Mouse (Mus musculus): ENCODE measurements at regions not wholly inside any gene's neighbourhood (a gene's known extent, or its start where the extent isn't known, plus 50 kb on each side); places are given as distances from the start of the nearest gene placed in this dataset.

DNA sequence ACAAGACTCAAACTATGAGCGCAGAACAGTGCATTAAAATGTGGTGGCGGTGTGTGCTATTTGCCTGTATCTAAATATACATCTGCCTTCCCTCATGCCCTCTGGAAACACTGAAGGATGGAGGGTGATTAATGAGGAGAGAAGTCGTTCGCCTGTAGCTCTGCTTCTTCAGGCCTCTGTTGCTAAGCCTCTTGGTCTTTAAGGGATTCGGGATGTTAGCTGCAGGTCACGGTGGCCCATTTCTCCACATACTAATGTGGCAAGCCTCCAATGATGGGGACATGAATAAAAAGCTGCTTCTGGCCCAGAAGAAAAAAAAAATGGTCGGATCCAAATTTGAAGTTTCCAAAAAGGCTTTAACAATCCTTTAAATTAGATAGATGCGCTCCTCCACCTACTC lies 137.0 kb upstream of the Btg1 start:
- DNase-seq, result no peak
- Histone ChIP-seq H3K9ac (no peak overlapping the region), H3K9me3 (replicated peaks) (no peaks in the 10 kb centered on the region), H3K4me3 (replicated peaks) (no peak overlapping the region), H3K36me3 (no peaks in the 10 kb centered on the region), H3K4me1 (replicated peaks) (no peaks in the 10 kb centered on the region), H3K27me3 (no peaks in the 10 kb centered on the region), H3K4me2 (no peak overlapping the region), H3K27ac (no peak overlapping the region)
- ATAC-seq (ENCODE audit: low read depth), result no peak
- 73% methylated on average over 8 of the region's 8 CpGs for WGBS (ENCODE audit: insufficient replicate concordance)

GRCm38 (mm10) chr10:96480453-96481324 lies 136.1 kb upstream of the Btg1 start:
- H3K27me3 ChIP-seq, result no peaks in the 10 kb centered on the region
- ATAC-seq (ENCODE audit: low read depth) (no peak), DNase-seq (no peak)
- no peak overlapping the region for H3K27ac ChIP-seq
- no peak overlapping the region for H3K9ac ChIP-seq
- H3K4me1 ChIP-seq (replicated peaks), result no peaks in the 10 kb centered on the region
- no peaks in the 10 kb centered on the region for H3K9me3 ChIP-seq (replicated peaks)
- H3K4me3 ChIP-seq (replicated peaks), result no peak overlapping the region
- WGBS (ENCODE audit: insufficient replicate concordance), result 56% methylated on average over 14 of the region's 14 CpGs
- no peaks in the 10 kb centered on the region for H3K36me3 ChIP-seq
- no peak overlapping the region for H3K4me2 ChIP-seq

DNA sequence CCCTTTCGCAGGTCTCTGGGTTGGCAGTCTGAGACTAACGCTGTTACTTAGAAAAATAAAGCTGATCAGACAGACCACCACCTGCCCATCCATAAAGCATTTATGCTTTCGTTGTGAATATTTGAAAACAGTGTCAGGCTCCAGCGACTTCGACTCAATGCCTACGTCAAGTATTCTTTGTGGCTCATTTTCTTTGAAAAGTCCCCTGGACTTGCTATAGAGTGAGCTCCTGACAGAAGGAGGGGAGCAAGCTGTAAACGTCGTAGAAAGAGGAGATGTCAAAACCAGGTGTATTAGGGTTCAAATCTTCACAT lies 135.5 kb upstream of the Btg1 start:
- Histone ChIP-seq H3K36me3 (no peaks in the 10 kb centered on the region), H3K27ac (no peak overlapping the region), H3K9me3 (replicated peaks) (no peaks in the 10 kb centered on the region), H3K4me1 (replicated peaks) (no peaks in the 10 kb centered on the region), H3K9ac (no peak overlapping the region), H3K4me3 (replicated peaks) (no peak overlapping the region), H3K4me2 (no peak overlapping the region), H3K27me3 (no peaks in the 10 kb centered on the region)
- DNase-seq (no peak), ATAC-seq (ENCODE audit: low read depth) (no peak)
- WGBS (ENCODE audit: insufficient replicate concordance), result 70% methylated on average over 8 of the region's 8 CpGs

GRCm38 (mm10) chr10:96486724-96487123 lies 130.1 kb upstream of the Btg1 start:
- DNase-seq (no peak), ATAC-seq (ENCODE audit: low read depth) (no peak)
- Histone ChIP-seq H3K9me3 (replicated peaks) (no peaks in the 10 kb centered on the region), H3K4me3 (replicated peaks) (no peak overlapping the region), H3K36me3 (no peaks in the 10 kb centered on the region), H3K27ac (no peak overlapping the region), H3K27me3 (no peaks in the 10 kb centered on the region), H3K4me2 (no peak overlapping the region), H3K9ac (no peak overlapping the region), H3K4me1 (replicated peaks) (no peaks in the 10 kb centered on the region)
- WGBS (ENCODE audit: insufficient replicate concordance), result 67% methylated on average over 3 of the region's 3 CpGs

GRCm38 (mm10) chr10:96493706-96494105 lies 123.1 kb upstream of the Btg1 start:
- DNase-seq (no peak), ATAC-seq (ENCODE audit: low read depth) (no peak)
- Histone ChIP-seq H3K4me3 (replicated peaks) (no peak overlapping the region), H3K4me2 (no peak overlapping the region), H3K9me3 (replicated peaks) (no peaks in the 10 kb centered on the region), H3K4me1 (replicated peaks) (no peaks in the 10 kb centered on the region), H3K36me3 (no peaks in the 10 kb centered on the region), H3K27me3 (no peaks in the 10 kb centered on the region), H3K27ac (no peak overlapping the region), H3K9ac (no peak overlapping the region)
- WGBS (ENCODE audit: insufficient replicate concordance), result 26% methylated on average over 1 of the region's 1 CpGs

DNA sequence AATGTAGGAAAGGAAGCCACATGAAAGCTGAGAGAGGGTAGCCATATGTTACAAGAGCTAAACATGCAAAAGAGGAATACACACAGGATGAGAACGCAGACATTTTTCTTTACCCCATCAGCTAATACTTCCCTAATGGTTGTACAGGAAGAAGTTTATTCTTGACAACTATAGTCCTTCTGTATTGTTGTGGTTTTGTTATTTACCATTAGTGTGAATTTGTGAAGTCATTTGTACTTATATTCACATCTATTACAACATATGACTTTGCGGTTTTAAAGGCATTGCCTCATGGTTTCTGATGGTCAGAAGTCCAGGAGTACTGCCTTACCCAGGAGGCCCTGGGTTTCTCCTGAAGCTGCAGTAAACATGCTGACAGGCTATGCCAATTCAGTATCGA lies 120.1 kb upstream of the Btg1 start:
- Histone ChIP-seq H3K27ac (no peak overlapping the region), H3K27me3 (no peaks in the 10 kb centered on the region), H3K4me1 (replicated peaks) (no peaks in the 10 kb centered on the region), H3K9me3 (replicated peaks) (no peaks in the 10 kb centered on the region), H3K9ac (no peak overlapping the region), H3K4me3 (replicated peaks) (no peak overlapping the region), H3K4me2 (no peak overlapping the region), H3K36me3 (no peaks in the 10 kb centered on the region)
- no peak for DNase-seq
- WGBS (ENCODE audit: insufficient replicate concordance), result 77% methylated on average over 3 of the region's 3 CpGs
- no peak for ATAC-seq (ENCODE audit: low read depth)

DNA sequence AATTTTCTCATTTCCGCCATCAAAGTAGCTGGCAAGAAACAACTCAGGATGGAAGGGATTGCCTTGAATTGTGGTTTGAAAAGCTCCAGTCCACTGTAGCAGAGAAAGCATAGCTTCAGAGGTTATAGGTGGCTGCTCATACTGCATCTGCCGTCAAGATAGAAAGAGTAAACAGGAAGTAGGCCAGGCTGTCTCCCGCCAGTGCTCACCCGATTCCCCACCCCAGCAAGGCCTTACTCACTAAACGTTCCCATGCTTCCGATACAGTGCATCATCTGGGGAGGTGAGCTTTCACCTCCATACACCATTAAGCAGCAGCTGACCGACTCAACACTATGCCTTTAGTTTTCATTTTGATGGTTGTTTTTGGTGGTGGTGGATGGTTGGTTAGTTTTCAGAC lies 119.3 kb upstream of the Btg1 start:
- Histone ChIP-seq H3K36me3 (no peaks in the 10 kb centered on the region), H3K4me3 (replicated peaks) (no peak overlapping the region), H3K9me3 (replicated peaks) (no peaks in the 10 kb centered on the region), H3K27me3 (no peaks in the 10 kb centered on the region), H3K4me2 (no peak overlapping the region), H3K27ac (no peak overlapping the region), H3K9ac (no peak overlapping the region), H3K4me1 (replicated peaks) (no peaks in the 10 kb centered on the region)
- DNase-seq (no peak), ATAC-seq (ENCODE audit: low read depth) (no peak)
- WGBS (ENCODE audit: insufficient replicate concordance), result 65% methylated on average over 7 of the region's 7 CpGs

- Histone ChIP-seq H3K27me3 (no peaks in the 10 kb centered on the region), H3K4me1 (replicated peaks) (no peaks in the 10 kb centered on the region), H3K36me3 (no peaks in the 10 kb centered on the region), H3K4me3 (replicated peaks) (no peak overlapping the region), H3K27ac (no peak overlapping the region), H3K9ac (no peak overlapping the region), H3K4me2 (no peak overlapping the region), H3K9me3 (replicated peaks) (no peaks in the 10 kb centered on the region)
- WGBS (ENCODE audit: insufficient replicate concordance), result 79% methylated on average over 2 of the region's 2 CpGs
- ATAC-seq (ENCODE audit: low read depth), result no peak
- no peak for DNase-seq
Observed at GRCm38 (mm10) chr10:96499274-96499673, 117.5 kb upstream of the Btg1 start.

- no peaks in the 10 kb centered on the region for H3K36me3 ChIP-seq
- H3K27me3 ChIP-seq, result no peaks in the 10 kb centered on the region
- no peaks in the 10 kb centered on the region for H3K4me1 ChIP-seq (replicated peaks)
- no peak overlapping the region for H3K4me2 ChIP-seq
- H3K27ac ChIP-seq, result no peak overlapping the region
- no peak overlapping the region for H3K4me3 ChIP-seq (replicated peaks)
- no peak overlapping the region for H3K9ac ChIP-seq
- no peak for ATAC-seq (ENCODE audit: low read depth)
- H3K9me3 ChIP-seq (replicated peaks), result no peaks in the 10 kb centered on the region
- DNase-seq, result no peak
- WGBS (ENCODE audit: insufficient replicate concordance), result 45% methylated on average over 4 of the region's 4 CpGs
Observed at GRCm38 (mm10) chr10:96502090-96502728, 114.6 kb upstream of the Btg1 start.

GRCm38 (mm10) chr10:96502736-96503135 lies 114.1 kb upstream of the Btg1 start:
- H3K27ac ChIP-seq, result no peak overlapping the region
- WGBS (ENCODE audit: insufficient replicate concordance), result 63% methylated on average over 6 of the region's 6 CpGs
- H3K4me3 ChIP-seq (replicated peaks), result no peak overlapping the region
- no peaks in the 10 kb centered on the region for H3K27me3 ChIP-seq
- no peaks in the 10 kb centered on the region for H3K36me3 ChIP-seq
- H3K4me1 ChIP-seq (replicated peaks), result no peaks in the 10 kb centered on the region
- ATAC-seq (ENCODE audit: low read depth) (no peak), DNase-seq (no peak)
- no peaks in the 10 kb centered on the region for H3K9me3 ChIP-seq (replicated peaks)
- H3K9ac ChIP-seq, result no peak overlapping the region
- no peak overlapping the region for H3K4me2 ChIP-seq

GRCm38 (mm10) chr10:96504340-96504739 lies 112.5 kb upstream of the Btg1 start:
- Histone ChIP-seq H3K9ac (no peak overlapping the region), H3K27ac (no peak overlapping the region), H3K4me3 (replicated peaks) (no peak overlapping the region), H3K4me2 (no peak overlapping the region), H3K27me3 (no peaks in the 10 kb centered on the region), H3K4me1 (replicated peaks) (no peaks in the 10 kb centered on the region), H3K9me3 (replicated peaks) (no peaks in the 10 kb centered on the region), H3K36me3 (no peaks in the 10 kb centered on the region)
- ATAC-seq (ENCODE audit: low read depth) (no peak), DNase-seq (no peak)
- 70% methylated on average over 8 of the region's 8 CpGs for WGBS (ENCODE audit: insufficient replicate concordance)

Data from liver, embryonic 13.5 days (tissue).